In the genomic region with DNA sequence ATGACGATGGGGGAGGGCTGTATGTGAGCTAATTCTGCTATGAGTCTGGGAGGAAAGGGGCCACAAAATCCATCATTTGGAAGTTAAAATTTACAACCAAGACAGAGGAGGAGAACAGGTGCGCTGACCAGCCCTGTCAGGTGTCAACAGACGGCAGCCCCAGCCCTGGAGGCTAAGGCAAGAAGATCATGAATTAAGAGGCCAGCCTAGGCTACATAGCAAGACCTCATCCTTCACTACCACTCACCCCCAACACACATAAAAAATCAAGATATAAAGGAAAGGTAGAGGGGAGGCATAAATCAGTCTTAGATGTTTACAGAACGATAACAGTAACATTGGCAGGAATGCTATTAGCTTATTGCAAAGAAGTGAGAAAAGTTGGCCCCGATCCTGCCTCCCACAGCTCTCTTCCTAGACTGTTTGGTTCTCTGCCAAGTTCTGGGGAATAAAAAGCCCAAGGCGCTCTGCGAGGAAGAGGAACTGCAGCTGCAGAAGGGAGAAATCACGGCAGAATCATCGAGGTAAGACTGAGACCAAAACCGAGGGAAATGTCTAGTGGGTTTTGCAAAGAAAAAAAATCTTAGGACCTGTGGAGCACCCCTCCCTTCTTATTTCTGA, we compare ENCODE assay signal across 9 mouse cellular contexts. TPM values are rescaled to one million over a fixed set of nuclear protein-coding genes. Genes with fewer than 3 reads are reported as not detected.
DNase-seq lines count a peak whose midpoint lies in the region; ATAC-seq and TF ChIP-seq lines count a peak whose summit lies in the region.
"Had no signal": no experiment of that assay in that cellular context is flagged by ENCODE, and none has a peak within 500 bp of the region (broad histone marks: within the 10 kb centered on the region; RNA-seq: fewer than 3 reads in every experiment).

A gene (plus strand): TSS at position 477 of the 621 bp plus-strand sequence.

- TF ChIP-seq CTCF in MEL (IDR thresholded peaks at IDR 0.05 in 2 of 3, conservative IDR thresholded peaks at IDR 0.05 in 1 of 3; ENCODE audit: control insufficient read depth in 1 of 3, insufficient read depth in 1 of 3, low read depth in 2 of 3, low read length in 3 of 3, poor library complexity in 1 of 3, severe bottlenecking in 1 of 3): no peak

- H3K9ac ChIP-seq in MEL (ENCODE audit: control insufficient read depth, low read depth, low read length, poor library complexity, severe bottlenecking): no peak within 1 kb of the TSS
- no peak within 1 kb of the TSS for H3K9ac ChIP-seq in intestine, embryonic 14.5 days (ENCODE audit: low read length)

- H3K27me3 ChIP-seq in MEL (ENCODE audit: control insufficient read depth in 1 of 2, insufficient read depth in 2 of 2, low read length in 2 of 2): peaks cover 8% of the 10 kb centered on the region in 2 experiments; a peak in 3 of 4 replicates
- H3K27me3 ChIP-seq in intestine, embryonic 14.5 days (replicated peaks; ENCODE audit: control insufficient read depth, insufficient read depth, low read length): no peaks in the 10 kb centered on the region

- H3K4me1 ChIP-seq in MEL (ENCODE audit: control insufficient read depth in 1 of 2, insufficient read depth in 2 of 2, low read length in 2 of 2): no peaks in the 10 kb centered on the region
- H3K4me1 ChIP-seq in intestine, embryonic 14.5 days (replicated peaks; ENCODE audit: control insufficient read depth, insufficient read depth, low read length): peaks cover 25% of the 10 kb centered on the region

- no peak within 1 kb of the TSS for H3K27ac ChIP-seq in MEL (ENCODE audit: control insufficient read depth, low read depth, low read length)
- peak within 1 kb of the TSS; percentile 63; the same call in 1 of the 2 replicates for H3K27ac ChIP-seq in intestine, embryonic 14.5 days (ENCODE audit: low read depth)
- H3K27ac ChIP-seq: macrophage had no signal

- H3K9me3 ChIP-seq in MEL (replicated peaks; ENCODE audit: insufficient read depth, low read length): no peaks in the 10 kb centered on the region
- no peaks in the 10 kb centered on the region for H3K9me3 ChIP-seq in intestine, embryonic 14.5 days (ENCODE audit: control insufficient read depth, low read length)

- DNase-seq in MEL (ENCODE audit: low read depth, low spot score): peak; percentile 78
- DNase-seq in adrenal gland, adult (ENCODE audit: inconsistent age in 2 of 2, low spot score in 1 of 2): peak; percentile 41 to 79
- DNase-seq in frontal cortex, postnatal 10 days (ENCODE audit: low spot score in 2 of 2): peak; percentile 27 to 50
- peak; percentile 67 for DNase-seq in intestine, embryonic 14.5 days (ENCODE audit: low spot score)
- DNase-seq in layer of hippocampus, postnatal 36 days: peak; percentile 50 to 54
- peak; percentile 56 for DNase-seq in ovary, adult 18-20 months (ENCODE audit: low spot score)
- DNase-seq in embryo, embryonic 10 days (ENCODE audit: low spot score): no peak
- no peak for DNase-seq in embryo, embryonic 9.5 days (ENCODE audit: extremely low spot score)

- TF ChIP-seq RAD21 in MEL (IDR thresholded peaks at IDR 0.05; ENCODE audit: low read depth, low read length): no peak

- no peaks in the 10 kb centered on the region for H3K79me2 ChIP-seq in MEL (ENCODE audit: control insufficient read depth, insufficient read depth, low read length, poor library complexity)

- WGBS in intestine, embryonic 14.5 days: 24% methylated on average over 10 of the region's 10 CpGs

- TF ChIP-seq EP300 in MEL (IDR thresholded peaks at IDR 0.05; ENCODE audit: low read depth in 1 of 2, low read length in 2 of 2): peak in 1 of 2 experiments; percentile 16; a peak in 1 of 4 replicates

- no peak within 1 kb of the TSS for H3K4me3 ChIP-seq in MEL (ENCODE audit: control insufficient read depth in 1 of 2, insufficient read depth in 1 of 2, low read depth in 2 of 2, low read length in 2 of 2)
- H3K4me3 ChIP-seq in intestine, embryonic 14.5 days (ENCODE audit: low read depth, low read length): peak within 1 kb of the TSS; percentile 23

- no peaks in the 10 kb centered on the region for H3K36me3 ChIP-seq in MEL (ENCODE audit: control insufficient read depth in 1 of 2, insufficient read depth in 2 of 2, low read length in 2 of 2)
- H3K36me3 ChIP-seq in intestine, embryonic 14.5 days (ENCODE audit: control insufficient read depth, insufficient read depth, low read length): no peaks in the 10 kb centered on the region

- TF ChIP-seq POLR2A in MEL (IDR thresholded peaks at IDR 0.05; ENCODE audit: control insufficient read depth in 1 of 2, insufficient read depth in 1 of 2, low read depth in 1 of 2, low read length in 2 of 2, poor library complexity in 1 of 2): no peak

- peak; percentile 70; the same call in 1 of the 2 replicates for ATAC-seq in intestine, embryonic 14.5 days (replicated peaks; ENCODE audit: low FRiP score, low TSS enrichment, low read depth)

- peak within 1 kb of the TSS; percentile 44 for H3K4me2 ChIP-seq in intestine, embryonic 14.5 days (ENCODE audit: low read length)

TF ChIP-seq in MEL, 35 proteins besides CTCF, POLR2A, EP300 and RAD21:
- TF ChIP-seq TBP (IDR thresholded peaks at IDR 0.05; ENCODE audit: low read depth, low read length): no peak
- no peak for TF ChIP-seq TCF12 (IDR thresholded peaks at IDR 0.05; ENCODE audit: low read depth, low read length)
- peak; percentile 91 for TF ChIP-seq RCOR1 (IDR thresholded peaks at IDR 0.05; ENCODE audit: low read depth, low read length)
TF ChIP-seq in MEL: peak in this region for 1.

RNA-seq across cellular contexts. Expression of the gene that starts here (rescaled TPM):
- total RNA-seq in MEL (2012; rRNA removed): not detected in 2 replicates
- polyA plus RNA-seq in MEL (2012; ENCODE audit: insufficient read depth in 1 of 2, insufficient read length in 2 of 2, low read depth in 1 of 2, low replicate concordance in 2 of 2, missing spikeins in 1 of 2): under 1 TPM in 1 of 2 experiments, not detected in 1; 0.17 TPM
- 16.6 and 20.2 TPM in 2 replicates for polyA plus RNA-seq in intestine, embryonic 14.5 days (2014; fragmentation: Nextera tagmentation; extraction: Ambion mirVana)
- total RNA-seq in layer of hippocampus, postnatal 36 days (2021): 10 to 100 TPM; 31.9 to 34.2 TPM
- polyA plus RNA-seq: macrophage had no signal

Comparison
In these comparisons a context has a peak if more than half of its experiments do, and no peak if none do; other contexts are left out.
1. RNA of the gene that starts here (total RNA-seq): 31.9 to 34.2 TPM in layer of hippocampus, postnatal 36 days; not detected in MEL; every median in the first group is over 10 times any median in the second.
2. RNA of the gene that starts here (polyA plus RNA-seq): 16.6 to 20.2 TPM in intestine, embryonic 14.5 days; 0.17 TPM in MEL; every median in the first group is over 10 times any median in the second.
3. Peak in DNase-seq in MEL; RNA of the gene not detected or under 1 TPM.
4. DNase-seq: peak in adrenal gland, adult (2 of 2), frontal cortex, postnatal 10 days (2 of 2), intestine, embryonic 14.5 days (single experiment), layer of hippocampus, postnatal 36 days (2 of 2) and ovary, adult 18-20 months (single experiment); none in embryo, embryonic 10 days (single experiment) and embryo, embryonic 9.5 days (single experiment).